Comparison of ENCODE assay signal across 8 mouse cellular contexts in genomic region chr1:131527281-131528080, GRCm38 (mm10). TPM values are rescaled to one million over a fixed set of nuclear protein-coding genes. Genes with fewer than 3 reads are reported as not detected.
DNase-seq lines count a peak whose midpoint lies in the region; ATAC-seq lines count a peak whose summit lies in the region.

TSS of gene Srgap2 (minus strand) at chr1:131527352.
TSS of gene Fam72a (plus strand) at chr1:131527903.

- no peaks in the 10 kb centered on the region for H3K9me3 ChIP-seq in hindbrain, embryonic 16.5 days (ENCODE audit: control insufficient read depth, low read length)

- DNase-seq in WW6 (ENCODE audit: low read depth, low spot score), result peak; percentile 98
- peak; percentile 89 to 96 for DNase-seq in cerebellum, postnatal 4 days (ENCODE audit: low spot score in 2 of 2)
- peak; percentile 99 for DNase-seq in gastrocnemius, adult 18-20 months (ENCODE audit: low spot score)
- peak; percentile 99 for DNase-seq in left cerebral cortex, adult 18-20 months (ENCODE audit: low spot score in 2 of 2)
- DNase-seq in right cerebral cortex, adult 18-20 months, result peak; percentile 98
- DNase-seq in urinary bladder, postnatal 10 days (ENCODE audit: low spot score), result peak; percentile 91

- peak within 1 kb of the TSS; percentile 100 for H3K4me2 ChIP-seq in hindbrain, embryonic 16.5 days (ENCODE audit: low read length)

- peak within 1 kb of the TSS; percentile 88 for H3K9ac ChIP-seq in hindbrain, embryonic 16.5 days (ENCODE audit: low read depth, low read length)

- WGBS in hindbrain, embryonic 16.5 days, result under 1% methylated on average over 44 of the region's 44 CpGs
- 2% methylated on average over 36 of the region's 44 CpGs for WGBS in macrophage (ENCODE audit: missing documents)

- H3K4me1 ChIP-seq in hindbrain, embryonic 16.5 days (ENCODE audit: control insufficient read depth, insufficient read depth, low read depth, low read length), result peaks cover 13% of the 10 kb centered on the region

- ATAC-seq in hindbrain, embryonic 16.5 days, result peak; percentile 97

- H3K4me3 ChIP-seq in hindbrain, embryonic 16.5 days (ENCODE audit: low read length), result peak within 1 kb of the TSS; percentile 86
- peak within 1 kb of the TSS; percentile 80 for H3K4me3 ChIP-seq in macrophage (ENCODE audit: inconsistent target)

- peak within 1 kb of the TSS; percentile 92 for H3K27ac ChIP-seq in hindbrain, embryonic 16.5 days (ENCODE audit: low read depth, low read length)
- H3K27ac ChIP-seq in macrophage, result peak within 1 kb of the TSS; percentile 91

- H3K79me2 ChIP-seq in macrophage (ENCODE audit: inconsistent target), result peaks cover 67% of the 10 kb centered on the region

- no peaks in the 10 kb centered on the region for H3K27me3 ChIP-seq in hindbrain, embryonic 16.5 days (replicated peaks; ENCODE audit: control insufficient read depth, insufficient read depth, low read length)

- no peaks in the 10 kb centered on the region for H3K36me3 ChIP-seq in hindbrain, embryonic 16.5 days (ENCODE audit: control insufficient read depth, insufficient read depth, low read length)
- no peaks in the 10 kb centered on the region for H3K36me3 ChIP-seq in macrophage (ENCODE audit: inconsistent target)

RNA-seq across cellular contexts. Expression of gene Srgap2, which starts in this region (rescaled TPM):
- 10 to 100 TPM in 1 of 2 experiments, 1 to 10 TPM in 1; 8.4 to 13.2 TPM for total RNA-seq in gastrocnemius, adult 18-20 months (2021)
- polyA plus RNA-seq in hindbrain, embryonic 16.5 days (2015; fragmentation: Nextera tagmentation; extraction: Ambion mirVana), result 24.6 and 30.4 TPM in 2 replicates
- total RNA-seq in left cerebral cortex, adult 18-20 months (2021), result 10 to 100 TPM; 69.4 to 77.0 TPM
- 1,000 to 10,000 TPM in 10 of 26 experiments, 100 to 1,000 TPM in 16; 400 to 1,386 (median 781) TPM for total RNA-seq in macrophage (2018; cell fraction: chromatin; rRNA removed)
- total RNA-seq in macrophage (2018; cell fraction: cytosol; rRNA removed), result 100 to 1,000 TPM in 25 of 26 experiments, 10 to 100 TPM in 1; 90.5 to 280 (median 160) TPM
- total RNA-seq in macrophage (2018; cell fraction: nucleus; rRNA removed), result 100 to 1,000 TPM; 247 to 710 (median 458) TPM
- polyA plus RNA-seq in macrophage (2018), result 107 to 111 TPM (median 110 TPM) in 3 replicates

RNA-seq across cellular contexts. Expression of gene Fam72a, which starts in this region (rescaled TPM):
- total RNA-seq in gastrocnemius, adult 18-20 months (2021), result under 1 TPM; 0.24 to 0.39 TPM
- polyA plus RNA-seq in hindbrain, embryonic 16.5 days (2015; fragmentation: Nextera tagmentation; extraction: Ambion mirVana), result 1.1 and 1.6 TPM in 2 replicates
- total RNA-seq in left cerebral cortex, adult 18-20 months (2021), result 1 to 10 TPM; 1.1 TPM
- total RNA-seq in macrophage (2018; cell fraction: chromatin; rRNA removed), result 10 to 100 TPM in 10 of 26 experiments, 1 to 10 TPM in 16; 1.0 to 19.6 (median 5.3) TPM
- total RNA-seq in macrophage (2018; cell fraction: cytosol; rRNA removed), result 10 to 100 TPM in 2 of 26 experiments, 1 to 10 TPM in 23, under 1 TPM in 1; 0.85 to 11.1 (median 3.3) TPM
- 10 to 100 TPM in 13 of 26 experiments, 1 to 10 TPM in 13; 2.0 to 33.8 (median 9.0) TPM for total RNA-seq in macrophage (2018; cell fraction: nucleus; rRNA removed)
- 1.5 to 5.9 TPM (median 2.1 TPM) in 3 replicates for polyA plus RNA-seq in macrophage (2018)

Comparison
In these comparisons a context has a peak if more than half of its experiments do, and no peak if none do; other contexts are left out.
1. Peak in every context shown above with its lines: DNase-seq, ATAC-seq, H3K4me3 ChIP-seq and H3K27ac ChIP-seq.
2. RNA of gene Srgap2 (total RNA-seq): 69.4 to 77.0 TPM in left cerebral cortex, adult 18-20 months; 8.4 to 13.2 TPM in gastrocnemius, adult 18-20 months; every median in the first group is over 4 times any median in the second.